Mouse (Mus musculus) neural tube, embryonic 15.5 days (tissue): ENCODE measurements at regions not wholly inside any gene's neighbourhood (a gene's known extent, or its start where the extent isn't known, plus 50 kb on each side); places are given as distances from the start of the nearest gene placed in this dataset.
A peak's percentile ranks its signal among the peaks of the same experiment; 100 is the strongest.

ENCODE experiments used
- ATAC-seq: fragments of 200-750 bp; cut with Nextera tagmentation; 2 replicates; pipeline ENCODE4 v1.8.0; 2017; ENCODE audit warnings: mild to moderate bottlenecking, moderate TSS enrichment, moderate library complexity; ENCODE audit not compliant: low FRiP score
- H3K27ac ChIP-seq: fragments of 300-500 bp; sonication (generic); replicated peaks from 2 replicates; pipeline ENCODE4 v1.5.1; 2015; ENCODE audit warnings: mild to moderate bottlenecking, inconsistent platforms
- H3K27me3 ChIP-seq: fragments of 300-500 bp; sonication (generic); replicated peaks from 2 replicates; pipeline ENCODE4 v1.6.1; 2015; ENCODE audit warnings: inconsistent platforms
- H3K36me3 ChIP-seq: fragments of 300-500 bp; sonication (generic); 2 replicates; pipeline ENCODE4 v1.6.1; 2015; ENCODE audit warnings: inconsistent platforms
- H3K4me1 ChIP-seq: fragments of 300-500 bp; sonication (generic); 2 replicates; pipeline ENCODE4 v1.6.1; 2015; ENCODE audit warnings: inconsistent platforms
- H3K4me2 ChIP-seq: fragments of 300-500 bp; sonication (generic); 2 replicates; pipeline ENCODE4 v1.6.1; 2015; ENCODE audit warnings: inconsistent platforms, mild to moderate bottlenecking, moderate library complexity
- H3K4me3 ChIP-seq: fragments of 300-500 bp; sonication (generic); replicated peaks from 2 replicates; pipeline ENCODE4 v1.5.1; 2015; ENCODE audit warnings: mild to moderate bottlenecking, inconsistent platforms
- H3K9ac ChIP-seq: fragments of 300-500 bp; sonication (generic); replicated peaks from 2 replicates; pipeline ENCODE4 v1.6.1; 2015; ENCODE audit warnings: mild to moderate bottlenecking, inconsistent platforms
- H3K9me3 ChIP-seq: fragments of 300-500 bp; sonication (generic); replicated peaks from 2 replicates; pipeline ENCODE4 v1.6.1; 2016; ENCODE audit warnings: inconsistent platforms
- WGBS: fragments of 180-500 bp; shearing (Covaris S2); methylation state at CpG from one replicate; pipeline ENCODE4 v1.1.7; 2015; ENCODE audit warnings: mixed read lengths; 5-methylcytosine and 5-hydroxymethylcytosine counted together

DNA sequence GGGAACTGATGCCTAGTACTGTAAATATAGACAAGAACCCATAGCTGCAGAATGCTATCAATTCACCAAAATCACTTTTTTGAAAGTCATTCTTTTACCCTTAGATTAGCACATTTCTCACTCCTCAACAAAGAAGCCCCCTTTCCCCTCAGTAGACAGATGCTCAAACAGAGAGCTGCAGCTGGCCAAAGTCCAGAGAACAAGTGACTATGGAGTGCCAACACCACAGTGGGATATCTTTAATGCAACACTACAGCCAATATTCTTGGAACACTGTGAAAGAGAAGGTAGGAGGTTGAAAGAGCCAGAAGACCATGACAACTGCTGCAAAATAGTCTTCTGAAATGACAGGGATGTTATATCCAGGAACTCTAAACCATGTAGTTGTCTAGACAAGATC, 544.0 kb downstream of the Ets1 start:
- Histone ChIP-seq H3K27ac (no peak overlapping the region), H3K27me3 (no peaks in the 10 kb centered on the region), H3K4me2 (no peak overlapping the region), H3K4me3 (no peak overlapping the region), H3K36me3 (no peaks in the 10 kb centered on the region), H3K4me1 (no peaks in the 10 kb centered on the region), H3K9ac (no peak overlapping the region), H3K9me3 (no peaks in the 10 kb centered on the region)
- ATAC-seq = no peak

DNA sequence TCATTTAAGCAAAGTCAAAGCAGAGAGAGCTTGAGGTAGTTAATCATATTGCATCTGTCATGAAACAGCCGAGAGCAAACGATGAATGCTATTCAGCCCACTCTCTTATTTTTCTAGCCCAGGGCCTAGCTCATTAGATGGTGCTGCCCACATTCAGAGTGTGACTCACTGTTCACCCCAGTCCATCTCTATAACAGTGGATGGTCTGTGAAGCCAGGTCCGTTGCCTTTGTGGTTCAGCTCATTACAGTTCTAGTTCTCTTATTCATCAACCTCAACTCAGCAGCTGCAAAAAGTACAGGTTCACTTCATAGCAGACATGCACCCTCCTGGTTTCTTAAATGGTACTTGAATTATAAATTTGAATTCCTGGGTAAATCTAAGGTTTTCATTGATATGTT, 551.2 kb downstream of the Ets1 start:
- H3K27me3 ChIP-seq = no peaks in the 10 kb centered on the region
- no peaks in the 10 kb centered on the region for H3K36me3 ChIP-seq
- H3K9me3 ChIP-seq = no peaks in the 10 kb centered on the region
- no peak overlapping the region for H3K27ac ChIP-seq
- H3K9ac ChIP-seq = no peak overlapping the region
- ATAC-seq = no peak
- WGBS = 76% methylated on average over 3 of the region's 3 CpGs
- no peak overlapping the region for H3K4me2 ChIP-seq
- H3K4me3 ChIP-seq = no peak overlapping the region
- H3K4me1 ChIP-seq = no peaks in the 10 kb centered on the region

DNA sequence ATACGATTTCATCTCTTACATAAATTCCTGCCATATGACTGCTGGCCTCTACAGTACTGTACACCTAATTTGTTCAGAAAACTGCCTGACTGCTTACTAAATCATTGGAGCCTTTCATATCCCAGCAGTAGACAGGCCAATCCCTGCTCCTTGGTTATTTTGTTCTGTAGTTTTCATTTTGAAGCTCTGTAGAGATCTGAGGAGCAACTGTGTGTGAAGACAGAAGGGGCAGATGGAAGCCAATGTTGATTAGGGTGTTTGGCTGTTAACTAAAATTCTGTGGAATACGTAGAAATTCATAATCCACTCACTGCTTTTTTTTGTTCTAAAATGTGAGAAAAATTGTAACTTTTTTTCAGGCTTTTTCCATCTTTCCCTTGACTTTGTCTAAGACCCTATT, 573.1 kb downstream of the Ets1 start:
- no peaks in the 10 kb centered on the region for H3K4me1 ChIP-seq
- H3K36me3 ChIP-seq = no peaks in the 10 kb centered on the region
- WGBS = 92% methylated on average over 2 of the region's 2 CpGs
- no peak overlapping the region for H3K9ac ChIP-seq
- H3K27me3 ChIP-seq = no peaks in the 10 kb centered on the region
- no peak for ATAC-seq
- no peak overlapping the region for H3K4me2 ChIP-seq
- H3K9me3 ChIP-seq = no peaks in the 10 kb centered on the region
- no peak overlapping the region for H3K4me3 ChIP-seq
- no peak overlapping the region for H3K27ac ChIP-seq

DNA sequence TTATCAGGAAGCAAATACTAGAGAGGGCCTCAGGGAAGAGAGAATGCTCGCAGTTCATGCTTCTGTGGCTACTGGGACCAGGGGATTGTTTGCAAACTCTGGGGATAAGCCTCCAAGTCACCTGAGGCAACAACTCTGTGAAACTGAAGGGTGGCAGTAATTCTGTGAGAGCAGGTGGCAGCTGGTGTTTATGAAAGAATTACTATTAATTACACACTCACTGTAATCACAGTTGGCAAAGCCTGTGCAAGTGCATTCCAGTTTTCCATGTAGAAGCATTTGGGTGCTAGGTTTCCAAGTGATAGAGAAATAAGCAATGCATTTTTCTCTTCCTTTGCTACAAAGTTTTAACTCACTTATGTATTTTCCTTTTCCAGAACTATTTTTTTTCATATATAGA, 578.5 kb downstream of the Ets1 start:
- no peak overlapping the region for H3K9ac ChIP-seq
- no peak for ATAC-seq
- H3K9me3 ChIP-seq = no peaks in the 10 kb centered on the region
- H3K4me1 ChIP-seq = no peaks in the 10 kb centered on the region
- 44% methylated on average over 1 of the region's 1 CpGs for WGBS
- no peaks in the 10 kb centered on the region for H3K36me3 ChIP-seq
- H3K4me2 ChIP-seq = no peak overlapping the region
- H3K27me3 ChIP-seq = no peaks in the 10 kb centered on the region
- no peak overlapping the region for H3K27ac ChIP-seq
- no peak overlapping the region for H3K4me3 ChIP-seq

DNA sequence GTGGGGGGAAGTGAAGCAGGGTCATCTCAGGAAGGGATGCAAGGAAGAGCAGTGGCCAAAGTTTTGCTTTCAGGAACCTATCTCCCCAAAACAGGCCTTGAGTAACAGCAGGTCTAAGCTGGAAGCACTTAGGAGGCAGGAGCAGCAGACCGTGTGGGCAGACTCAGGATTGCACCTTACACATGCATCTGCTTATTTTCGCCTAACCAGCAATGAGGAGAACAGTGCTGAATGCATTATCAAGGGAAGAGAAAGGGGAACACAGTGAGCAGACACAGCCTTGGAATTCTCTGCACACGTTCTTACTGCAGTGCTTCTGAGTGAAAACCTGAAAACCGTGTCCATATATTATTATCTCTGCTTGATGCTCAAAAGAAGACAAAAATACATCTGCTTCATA, 585.0 kb downstream of the Ets1 start:
- Histone ChIP-seq H3K9me3 (no peaks in the 10 kb centered on the region), H3K27ac (no peak overlapping the region), H3K4me1 (peaks cover 6% of the 10 kb centered on the region), H3K9ac (no peak overlapping the region), H3K4me3 (no peak overlapping the region), H3K27me3 (no peaks in the 10 kb centered on the region), H3K36me3 (no peaks in the 10 kb centered on the region), H3K4me2 (no peak overlapping the region)
- 81% methylated on average over 4 of the region's 4 CpGs for WGBS
- no peak for ATAC-seq

DNA sequence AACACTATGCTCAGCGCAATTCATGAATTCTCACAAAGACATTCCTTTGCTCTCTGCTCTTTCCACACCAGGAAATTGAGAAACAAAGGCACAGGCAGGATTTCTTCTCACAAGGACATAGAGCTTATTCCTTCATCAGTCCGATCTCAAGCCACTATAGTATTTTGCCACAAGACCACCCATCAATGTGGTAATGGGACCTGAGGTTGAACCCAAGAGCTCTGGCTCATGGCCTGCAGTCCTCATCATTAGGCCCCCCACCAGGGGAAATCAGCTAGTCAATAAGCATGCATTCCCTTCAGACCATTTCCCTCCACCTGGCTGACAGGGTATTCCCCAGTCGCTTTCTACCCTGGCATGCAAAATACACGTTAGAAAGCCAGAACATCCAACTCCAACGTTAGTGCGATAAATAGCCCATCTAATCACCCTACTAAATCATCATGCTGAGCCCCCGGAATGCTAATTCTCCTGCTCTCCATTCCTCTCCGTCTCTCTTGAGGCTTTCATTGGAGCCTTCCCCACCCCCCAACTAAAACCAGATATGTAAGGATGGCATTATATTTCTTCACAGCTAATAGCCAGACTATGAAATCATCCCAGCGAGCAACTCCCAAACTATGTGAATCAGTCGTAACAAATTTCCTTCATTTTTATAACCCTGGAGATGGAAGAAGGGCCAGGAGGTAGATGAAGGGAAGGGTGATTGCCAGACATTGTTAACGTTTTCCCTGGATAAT, 586.2 kb downstream of the Ets1 start:
- Histone ChIP-seq H3K4me2 (no peak overlapping the region), H3K36me3 (no peaks in the 10 kb centered on the region), H3K27me3 (no peaks in the 10 kb centered on the region), H3K27ac (no peak overlapping the region), H3K9ac (no peak overlapping the region), H3K4me3 (no peak overlapping the region), H3K9me3 (no peaks in the 10 kb centered on the region), H3K4me1 (peaks cover 6% of the 10 kb centered on the region)
- 44% methylated on average over 11 of the region's 11 CpGs for WGBS
- no peak for ATAC-seq

DNA sequence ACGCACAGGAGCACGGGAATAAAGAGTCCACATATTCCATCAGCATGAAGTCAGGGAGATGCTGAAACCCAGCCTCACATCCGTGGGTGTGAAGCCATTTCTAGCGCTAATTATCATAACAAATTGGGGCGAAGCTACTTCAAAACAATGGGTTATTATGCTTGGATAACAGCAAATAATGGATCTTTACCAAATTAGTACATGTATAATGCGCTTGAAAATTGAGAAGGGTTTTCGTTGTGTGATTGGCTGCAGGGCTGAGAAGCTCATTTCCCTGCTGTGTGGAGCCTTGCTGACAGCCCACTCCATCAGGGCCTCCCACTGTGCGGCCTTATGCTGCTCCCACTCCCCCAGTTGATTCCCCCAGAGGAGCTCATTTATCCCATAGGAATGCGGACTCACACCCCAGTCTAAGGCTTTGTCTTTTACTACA, 597.7 kb downstream of the Ets1 start:
- WGBS = 18% methylated on average over 9 of the region's 9 CpGs
- ATAC-seq = peak; percentile 50
- Histone ChIP-seq H3K4me3 (no peak overlapping the region), H3K9ac (no peak overlapping the region), H3K27ac (no peak overlapping the region), H3K4me2 (peak overlapping the region; percentile 9; the same call in 1 of the 2 replicates), H3K9me3 (no peaks in the 10 kb centered on the region), H3K27me3 (no peaks in the 10 kb centered on the region), H3K4me1 (peaks cover 7% of the 10 kb centered on the region; the same call in 1 of the 2 replicates), H3K36me3 (no peaks in the 10 kb centered on the region)

DNA sequence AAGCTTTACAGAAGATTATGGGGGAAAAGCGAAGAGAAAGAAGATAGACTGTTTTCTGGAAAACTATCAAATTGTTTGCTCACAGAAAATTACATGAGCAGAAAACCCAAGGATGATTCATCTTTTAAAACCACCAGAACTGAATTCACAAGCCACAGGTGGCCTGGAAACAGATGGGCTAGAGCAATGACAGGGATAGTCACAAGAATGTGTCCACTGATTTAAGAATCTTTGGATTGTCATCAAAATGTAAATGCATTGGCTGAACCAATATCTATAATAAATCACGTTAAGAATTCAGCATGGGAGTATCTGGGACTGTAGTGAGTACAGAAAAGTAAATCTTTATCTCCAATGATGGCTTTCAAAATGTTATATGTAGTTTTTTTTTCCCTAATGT, 602.2 kb downstream of the Ets1 start:
- Histone ChIP-seq H3K27ac (no peak overlapping the region), H3K4me2 (no peak overlapping the region), H3K4me1 (peaks cover 7% of the 10 kb centered on the region; the same call in 1 of the 2 replicates), H3K9ac (no peak overlapping the region), H3K4me3 (no peak overlapping the region), H3K27me3 (no peaks in the 10 kb centered on the region), H3K9me3 (no peaks in the 10 kb centered on the region), H3K36me3 (no peaks in the 10 kb centered on the region)
- WGBS = 81% methylated on average over 2 of the region's 2 CpGs
- no peak for ATAC-seq

DNA sequence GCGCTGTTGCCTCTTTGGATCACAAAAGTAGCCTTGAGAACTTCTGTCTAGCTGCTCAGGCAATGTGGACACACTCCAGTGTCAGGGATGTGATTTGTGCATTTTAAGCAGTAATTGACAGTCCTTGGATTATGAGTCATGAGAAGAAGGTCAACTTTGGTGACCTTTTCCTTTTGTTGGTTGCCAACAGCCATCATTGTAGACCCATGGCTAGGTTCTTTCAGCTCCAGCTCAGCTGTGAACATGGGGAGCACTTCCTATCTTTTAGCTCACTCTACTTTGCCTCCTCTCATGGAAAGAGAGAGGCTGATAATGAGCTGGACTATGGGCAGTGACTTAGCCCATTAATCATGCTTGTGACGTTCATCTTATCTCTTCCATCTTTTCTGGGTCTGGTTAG, 602.8 kb downstream of the Ets1 start:
- peaks cover 2% of the 10 kb centered on the region; the same call in 1 of the 2 replicates for H3K4me1 ChIP-seq
- H3K27ac ChIP-seq = no peak overlapping the region
- no peak for ATAC-seq
- H3K36me3 ChIP-seq = no peaks in the 10 kb centered on the region
- H3K4me2 ChIP-seq = no peak overlapping the region
- H3K9ac ChIP-seq = no peak overlapping the region
- WGBS = 84% methylated on average over 2 of the region's 2 CpGs
- H3K9me3 ChIP-seq = no peaks in the 10 kb centered on the region
- no peak overlapping the region for H3K4me3 ChIP-seq
- no peaks in the 10 kb centered on the region for H3K27me3 ChIP-seq

DNA sequence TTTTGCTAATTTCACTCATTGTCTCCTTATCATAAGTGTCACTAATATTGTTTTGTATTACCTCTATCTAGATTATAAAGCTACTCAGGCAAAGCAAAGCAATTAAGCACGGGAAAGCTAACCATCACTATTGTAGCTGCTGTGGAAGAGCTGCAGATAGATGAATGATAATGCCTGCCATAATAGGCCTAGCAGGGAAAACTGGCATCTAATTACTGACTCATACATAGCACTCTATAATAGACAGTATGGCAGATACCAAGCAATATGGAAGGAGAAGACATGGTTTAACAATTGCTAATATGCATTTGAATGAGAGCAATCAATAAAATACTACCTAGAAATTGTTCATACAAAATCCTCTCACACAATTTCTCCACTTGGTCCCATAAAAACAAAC, 604.5 kb downstream of the Ets1 start:
- ATAC-seq = no peak
- Histone ChIP-seq H3K36me3 (no peaks in the 10 kb centered on the region), H3K4me2 (no peak overlapping the region), H3K4me3 (no peak overlapping the region), H3K27ac (no peak overlapping the region), H3K9me3 (no peaks in the 10 kb centered on the region), H3K4me1 (no peaks in the 10 kb centered on the region), H3K27me3 (no peaks in the 10 kb centered on the region), H3K9ac (no peak overlapping the region)
- WGBS = 19% methylated on average over 1 of the region's 1 CpGs

DNA sequence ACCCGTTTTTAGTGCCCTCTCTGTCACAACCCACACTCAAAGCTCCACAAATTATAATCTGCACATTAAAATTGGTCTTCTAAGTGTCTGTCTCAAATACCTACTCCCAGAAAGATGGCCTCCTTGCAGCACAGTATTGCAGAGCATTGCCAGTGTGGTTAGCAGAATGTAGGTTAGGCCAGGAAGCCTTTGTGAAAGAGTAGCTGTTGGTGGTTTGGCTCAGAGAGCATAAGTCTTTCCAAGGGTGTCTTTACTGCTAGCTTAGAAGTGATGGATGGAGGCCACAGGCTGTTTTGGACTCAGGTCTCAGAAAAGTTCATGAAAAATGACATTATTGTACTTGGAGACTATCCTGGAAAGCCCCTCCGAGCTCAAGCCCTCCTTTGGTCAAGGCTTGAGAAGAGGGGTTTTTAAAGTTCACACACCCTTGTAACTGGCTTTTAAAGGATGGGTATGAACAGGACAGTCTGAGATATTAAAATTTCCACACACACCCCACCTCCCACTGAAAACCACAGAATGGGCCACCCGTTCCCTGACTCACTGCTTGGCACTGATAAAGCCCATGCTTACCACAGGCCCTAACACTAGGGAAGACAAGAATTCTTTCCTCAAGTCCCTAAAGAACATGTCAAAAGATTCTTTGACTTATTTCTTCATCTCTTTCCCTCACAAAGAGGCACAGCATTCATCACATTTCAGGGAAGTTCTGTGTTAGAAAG, 605.1 kb downstream of the Ets1 start:
- no peak for ATAC-seq
- WGBS = 77% methylated on average over 3 of the region's 3 CpGs
- H3K36me3 ChIP-seq = no peaks in the 10 kb centered on the region
- no peaks in the 10 kb centered on the region for H3K9me3 ChIP-seq
- no peak overlapping the region for H3K27ac ChIP-seq
- H3K9ac ChIP-seq = no peak overlapping the region
- H3K27me3 ChIP-seq = no peaks in the 10 kb centered on the region
- no peaks in the 10 kb centered on the region for H3K4me1 ChIP-seq
- no peak overlapping the region for H3K4me2 ChIP-seq
- H3K4me3 ChIP-seq = no peak overlapping the region

DNA sequence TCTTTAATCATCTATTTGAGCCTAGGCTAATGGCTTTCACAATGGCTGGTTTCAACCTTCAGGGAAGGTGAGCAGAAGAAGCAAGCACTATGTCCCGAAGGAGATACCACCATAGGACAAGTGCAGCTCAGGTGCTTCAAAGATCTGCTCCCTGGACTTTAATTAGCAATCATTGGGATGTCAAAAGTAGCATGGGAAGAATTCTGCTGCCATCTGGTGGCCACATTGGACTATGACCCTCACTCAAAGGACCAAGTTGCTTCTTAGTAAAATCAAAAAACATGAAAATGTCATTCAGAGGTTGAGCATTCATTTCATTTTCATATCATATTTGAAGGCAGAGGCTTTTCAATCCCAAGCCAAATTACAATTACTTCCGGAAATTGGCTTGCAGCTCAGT, 610.9 kb downstream of the Ets1 start:
- ATAC-seq = no peak
- Histone ChIP-seq H3K9ac (no peak overlapping the region), H3K9me3 (no peaks in the 10 kb centered on the region), H3K4me3 (no peak overlapping the region), H3K4me2 (no peak overlapping the region), H3K27me3 (no peaks in the 10 kb centered on the region), H3K27ac (no peak overlapping the region), H3K4me1 (no peaks in the 10 kb centered on the region), H3K36me3 (no peaks in the 10 kb centered on the region)
- 41% methylated on average over 2 of the region's 2 CpGs for WGBS
